Mouse (Mus musculus): ENCODE measurements at regions not wholly inside any gene's neighbourhood (a gene's known extent, or its start where the extent isn't known, plus 50 kb on each side); places are given as distances from the start of the nearest gene placed in this dataset.
A peak's percentile ranks its signal among the peaks of the same experiment; 100 is the strongest.

DNA sequence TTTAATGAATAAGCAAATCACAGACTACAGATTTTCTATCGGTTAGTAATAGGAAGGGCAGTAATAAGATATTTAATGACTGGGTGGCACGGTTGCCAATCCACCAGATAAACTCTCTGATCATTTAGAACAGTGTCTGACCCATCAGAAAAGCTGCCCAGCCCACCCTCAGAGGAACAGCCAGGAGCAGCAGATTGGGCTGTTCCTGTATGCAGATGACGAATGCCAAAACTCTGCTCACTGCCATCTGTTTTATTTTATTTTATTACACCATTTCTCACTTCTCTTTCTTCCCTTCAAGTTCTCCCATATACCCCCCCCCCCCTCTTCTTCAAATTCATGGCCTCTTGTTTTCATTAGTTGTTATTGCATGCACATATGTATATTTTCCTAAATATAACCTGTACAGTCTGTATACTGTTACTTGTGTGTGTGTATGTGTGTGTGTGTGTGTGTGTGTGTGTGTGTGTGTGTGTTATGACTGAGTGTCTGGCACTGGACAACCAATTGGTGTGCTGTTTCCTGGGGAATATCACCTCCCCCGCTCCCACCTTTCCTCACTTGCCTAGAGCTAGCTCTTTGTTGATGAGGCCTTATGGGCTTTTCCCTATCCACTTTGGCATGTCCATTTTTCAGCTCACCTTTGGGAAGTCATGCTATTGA lies 260.9 kb downstream of the Olfm4 start:
- DNase-seq (ENCODE audit: low spot score in 2 of 2), result no peak

DNA sequence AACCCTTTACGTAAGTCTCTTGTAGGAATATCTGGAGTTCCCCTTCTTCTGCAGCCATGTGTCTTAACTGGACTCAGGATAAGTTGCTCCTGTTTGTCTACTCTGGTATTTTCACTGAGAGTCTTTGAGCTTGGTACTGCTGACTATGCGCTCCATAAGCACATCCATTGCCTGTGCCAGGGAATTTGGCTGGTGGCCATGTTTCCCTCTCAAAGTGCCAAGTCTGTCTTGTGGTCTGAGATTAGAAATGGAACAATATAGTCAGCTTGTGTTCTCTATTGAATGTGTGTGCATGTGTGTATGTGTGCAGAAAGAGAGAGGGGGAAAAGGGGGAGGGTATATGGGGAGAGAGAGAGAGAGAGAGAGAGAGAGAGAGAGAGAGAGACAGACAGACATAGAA lies 263.7 kb downstream of the Olfm4 start:
- peak in 1 of 2 experiments; percentile 76 for DNase-seq (ENCODE audit: low spot score in 2 of 2)

DNA sequence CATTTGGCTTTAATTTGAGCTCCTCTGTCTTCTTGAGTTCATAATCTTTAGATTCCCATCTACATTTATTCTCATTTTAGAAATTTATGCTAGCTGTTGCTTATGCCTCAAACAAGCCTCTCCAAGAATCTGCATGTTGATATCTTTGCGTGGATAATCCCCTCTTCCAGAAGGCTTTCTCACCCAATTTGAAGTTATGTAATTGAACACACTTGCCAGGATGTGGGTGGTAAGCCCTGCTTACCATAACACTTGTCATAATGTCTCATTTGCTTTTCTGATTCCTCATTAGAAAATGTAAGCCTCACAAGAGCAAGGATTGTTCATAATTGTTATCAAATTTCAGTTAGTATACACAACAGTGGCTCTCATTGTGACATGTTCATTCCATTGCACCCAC lies 266.0 kb downstream of the Olfm4 start:
- no peak for DNase-seq (ENCODE audit: low spot score in 2 of 2)

DNA sequence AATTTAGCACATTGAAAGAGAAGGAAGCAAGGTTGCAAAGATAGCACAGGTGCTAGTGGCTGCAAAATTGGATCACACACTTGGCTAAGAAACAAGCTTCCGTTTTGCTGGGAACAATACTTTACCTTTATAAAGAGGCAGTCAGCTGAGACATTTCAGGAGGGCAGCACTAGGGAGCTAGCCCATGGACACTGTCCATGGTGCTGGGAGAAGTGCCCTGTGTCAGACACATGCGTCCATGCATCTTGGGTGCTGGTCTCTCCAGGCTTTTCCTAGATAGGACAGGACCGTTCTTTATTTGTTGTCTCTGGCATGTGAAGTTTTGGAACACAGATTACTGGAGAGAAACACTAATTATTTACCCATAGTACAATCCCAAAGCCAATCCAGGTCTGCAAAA lies 273.2 kb downstream of the Olfm4 start:
- DNase-seq (ENCODE audit: low spot score in 2 of 2), result no peak

DNA sequence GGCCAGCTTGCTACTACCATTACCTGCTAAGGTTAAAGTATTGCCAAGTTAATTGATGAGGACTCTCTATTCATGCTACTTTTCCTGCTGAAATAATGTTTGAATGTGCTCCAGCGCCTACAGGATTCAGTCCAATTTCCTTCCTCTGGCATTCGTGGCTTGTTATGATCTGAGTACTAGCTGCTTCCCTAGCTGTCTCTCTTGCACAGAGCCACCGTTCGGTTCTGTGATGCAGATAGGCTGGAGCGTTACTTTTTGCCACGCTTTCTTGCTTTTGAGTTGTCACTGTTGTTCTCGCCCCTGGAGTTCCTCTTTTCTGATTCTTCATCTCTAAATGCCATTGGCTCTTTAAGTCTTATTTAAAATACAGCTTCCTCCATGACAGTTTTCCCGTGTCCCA lies 279.3 kb downstream of the Olfm4 start:
- no peak for DNase-seq (ENCODE audit: low spot score in 2 of 2)

DNA sequence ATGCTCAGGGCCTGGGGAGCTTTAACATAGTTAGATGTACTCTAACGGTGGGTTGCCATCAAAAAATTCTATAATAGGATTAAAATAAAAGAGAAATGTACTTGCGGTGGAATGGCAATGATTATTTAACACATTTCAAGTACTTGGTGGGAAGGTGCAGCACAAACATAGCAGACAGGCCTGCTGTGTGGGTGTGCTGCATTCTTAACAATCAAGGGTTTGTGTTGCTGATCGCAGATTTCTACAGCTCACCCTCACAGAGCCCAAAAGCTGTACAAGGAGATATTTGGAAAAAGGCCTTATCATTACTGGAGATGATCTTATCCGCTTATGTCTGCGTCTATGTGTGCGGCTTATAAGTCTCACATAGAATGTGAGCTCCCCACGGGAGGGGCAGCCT lies 281.2 kb downstream of the Olfm4 start:
- DNase-seq (ENCODE audit: low spot score in 2 of 2), result no peak

DNA sequence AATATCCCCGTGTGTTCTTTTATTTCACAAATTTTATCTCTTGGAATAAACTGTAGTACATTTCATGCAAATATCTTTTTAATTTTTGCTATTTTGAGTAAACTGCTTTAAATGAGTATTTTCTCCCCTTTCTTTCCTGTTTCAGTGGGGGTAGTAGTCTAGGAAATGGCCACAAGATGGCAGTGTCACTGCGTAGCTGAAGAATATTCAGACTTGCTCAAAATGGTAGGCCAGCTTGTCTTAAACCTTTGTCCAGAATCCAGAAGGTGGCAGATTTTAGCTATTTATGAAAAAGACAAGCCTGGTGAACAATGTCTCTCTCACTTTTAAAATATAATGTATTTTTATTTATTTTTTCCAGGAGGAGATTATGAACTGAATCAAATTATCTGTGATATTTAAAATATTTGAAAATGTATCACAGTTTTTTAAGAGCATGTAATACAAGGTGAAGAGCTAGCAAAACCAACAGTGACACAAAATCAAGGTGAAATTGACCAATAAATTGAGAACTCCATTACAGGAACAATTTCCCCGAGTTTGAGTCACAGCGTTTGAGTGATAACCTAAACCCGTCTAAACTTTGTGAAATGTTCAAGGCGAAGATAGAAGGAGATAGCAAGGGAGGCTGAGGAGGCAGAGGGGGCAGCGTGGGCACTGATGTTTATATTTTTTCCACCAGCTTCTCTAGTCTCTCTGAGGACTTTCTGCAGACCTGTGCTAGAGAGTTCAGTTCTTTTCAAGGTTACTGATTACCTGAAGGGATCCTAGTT lies 285.5 kb downstream of the Olfm4 start:
- peak; percentile 56 to 81 for DNase-seq (ENCODE audit: low spot score in 2 of 2)

DNA sequence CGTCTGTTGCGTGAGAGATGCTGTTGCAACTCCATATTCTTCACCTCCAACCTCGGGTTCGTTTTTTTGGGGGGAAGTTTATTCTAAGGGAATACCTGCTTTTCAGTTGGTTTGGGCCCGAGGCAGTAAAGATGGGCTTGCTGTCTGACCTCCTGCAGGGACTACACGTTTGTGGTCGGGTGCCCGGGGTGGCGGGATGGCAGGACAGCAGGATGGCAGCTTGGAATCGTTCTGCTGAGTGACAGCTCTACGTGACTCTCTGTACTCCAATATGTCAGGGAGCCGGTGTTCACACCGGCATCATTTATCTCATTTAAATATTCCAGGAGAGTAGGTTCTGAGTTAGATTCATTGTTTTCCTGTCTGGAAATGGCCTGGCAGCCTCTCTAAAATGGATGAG lies 286.2 kb downstream of the Olfm4 start:
- DNase-seq (ENCODE audit: low spot score in 2 of 2), result peak in 1 of 2 experiments; percentile 13

DNA sequence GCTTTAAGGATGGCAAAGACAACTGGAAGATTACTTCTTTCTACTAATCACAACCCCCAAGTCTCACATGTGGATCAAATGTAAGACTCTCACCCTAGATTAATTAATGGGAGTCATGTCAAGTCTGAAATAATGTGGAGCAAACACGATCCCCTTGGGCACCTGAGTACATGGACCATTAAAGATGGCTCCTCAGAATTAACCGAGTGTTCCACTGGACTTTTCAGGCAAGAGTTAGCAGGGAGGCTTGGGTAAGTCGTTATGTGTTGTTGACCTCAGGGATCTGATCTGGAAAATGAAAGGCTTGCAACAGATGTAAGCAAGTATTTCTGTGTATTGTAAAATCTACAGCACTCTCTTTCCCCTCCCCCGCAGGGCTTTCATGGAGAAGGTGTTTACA lies 296.3 kb downstream of the Olfm4 start:
- DNase-seq (ENCODE audit: low spot score in 2 of 2), result no peak

DNA sequence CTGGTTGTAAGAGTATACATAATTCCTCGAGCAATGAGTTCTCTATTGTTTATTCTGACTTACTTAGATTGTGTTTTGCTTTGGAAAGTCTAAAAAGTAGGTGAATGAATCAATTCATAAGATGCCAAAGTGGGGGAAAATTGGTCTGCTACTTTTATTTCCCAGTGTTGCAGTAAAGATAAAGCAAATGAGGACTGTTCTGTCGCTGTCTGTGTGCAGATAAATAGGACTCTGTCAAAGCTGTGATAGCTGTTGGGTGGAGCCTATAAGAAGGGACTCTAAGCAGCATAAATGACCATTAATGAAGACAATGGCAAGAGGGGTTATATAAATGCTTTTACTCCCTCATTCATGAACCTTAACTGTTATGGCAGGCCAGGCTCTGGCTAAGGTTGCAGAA lies 299.8 kb downstream of the Olfm4 start:
- DNase-seq (ENCODE audit: low spot score in 2 of 2), result no peak

DNA sequence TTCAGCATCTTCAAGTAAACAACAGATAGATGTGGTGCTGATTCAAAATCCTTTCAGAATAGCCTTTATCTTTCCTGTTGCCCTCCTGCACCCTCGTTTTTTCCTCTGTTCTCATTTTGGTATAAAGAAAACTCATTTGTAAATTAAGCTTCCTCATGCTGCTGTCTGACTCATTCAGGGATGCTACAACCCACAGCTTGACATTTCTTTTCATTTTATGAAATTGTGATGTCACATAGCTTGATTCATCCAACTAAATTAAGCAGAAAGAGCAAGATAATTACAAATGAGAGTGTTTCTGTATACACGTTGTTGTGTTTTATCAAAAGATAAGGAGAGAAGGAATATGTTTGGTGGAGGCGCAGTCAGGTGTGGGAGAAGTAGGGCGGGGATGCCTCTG lies 307.5 kb downstream of the Olfm4 start:
- no peak for DNase-seq (ENCODE audit: low spot score in 2 of 2)

DNA sequence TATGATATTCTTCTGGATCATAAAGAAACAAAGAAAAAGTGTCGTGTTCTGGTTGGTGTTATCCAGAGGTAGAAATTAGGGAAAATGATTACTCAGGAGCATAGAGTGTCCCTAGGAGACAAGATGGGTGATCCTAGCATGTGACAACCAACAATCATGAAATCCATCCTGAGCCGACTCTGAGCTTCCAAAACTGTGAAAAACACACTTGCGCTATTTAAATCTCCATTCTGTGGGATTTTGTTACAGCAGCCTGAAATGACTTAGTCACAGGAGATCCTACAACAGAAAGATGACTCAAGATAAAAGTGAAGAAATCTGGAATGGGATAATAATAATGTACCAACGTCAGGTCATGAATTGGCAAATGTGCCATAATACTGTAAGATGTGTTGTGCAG lies 309.5 kb downstream of the Olfm4 start:
- no peak for DNase-seq (ENCODE audit: low spot score in 2 of 2)

DNA sequence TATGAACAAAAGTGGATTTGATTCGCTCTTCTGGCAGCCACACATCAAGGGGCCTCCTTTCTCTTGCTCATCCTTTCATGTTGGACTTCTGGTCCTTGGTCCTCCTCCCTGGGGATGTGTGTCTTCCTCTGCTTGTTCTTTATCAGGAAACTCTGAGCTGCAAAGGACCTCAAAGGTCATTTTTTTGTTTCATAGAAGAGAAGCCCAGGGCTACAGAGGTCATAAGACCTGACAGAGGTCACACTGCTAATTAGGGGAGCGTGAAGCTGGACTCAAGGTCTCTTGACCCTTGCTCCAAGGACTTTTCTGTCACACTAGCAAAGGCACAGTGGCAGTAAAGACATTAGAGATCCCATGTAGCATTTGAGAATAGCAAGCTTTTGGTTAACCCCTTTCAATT lies 345.8 kb downstream of the Olfm4 start:
- DNase-seq (ENCODE audit: low spot score in 2 of 2), result no peak

DNA sequence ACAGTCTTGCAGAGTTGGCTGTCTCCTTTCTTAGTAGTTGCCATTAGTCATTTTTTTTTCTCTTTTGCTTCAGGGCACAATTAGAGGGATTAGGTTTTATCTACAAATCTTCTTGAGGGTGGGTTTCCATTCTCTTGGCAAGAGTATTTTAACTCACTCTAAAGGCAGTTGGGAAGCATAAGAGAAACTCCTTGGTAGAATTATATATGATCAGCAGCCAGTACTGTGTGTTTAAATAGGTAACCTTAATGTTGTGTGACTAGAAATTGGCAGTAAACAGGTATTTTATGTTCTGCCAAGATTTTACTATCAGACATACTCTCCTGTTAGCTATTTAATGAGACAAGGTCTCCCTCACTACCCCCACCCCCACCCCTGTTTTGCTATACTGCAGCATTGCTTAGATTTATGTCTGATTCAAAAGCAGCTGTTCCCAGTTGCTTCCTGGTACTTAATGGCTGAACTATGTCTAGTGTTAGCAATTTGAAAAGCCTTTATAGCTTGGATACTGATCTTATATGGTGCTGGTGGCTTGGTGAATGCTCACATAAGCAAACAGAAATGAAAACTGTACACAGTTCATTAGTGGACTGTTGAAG lies 378.2 kb downstream of the Olfm4 start:
- no peak for DNase-seq (ENCODE audit: low spot score in 2 of 2)

DNA sequence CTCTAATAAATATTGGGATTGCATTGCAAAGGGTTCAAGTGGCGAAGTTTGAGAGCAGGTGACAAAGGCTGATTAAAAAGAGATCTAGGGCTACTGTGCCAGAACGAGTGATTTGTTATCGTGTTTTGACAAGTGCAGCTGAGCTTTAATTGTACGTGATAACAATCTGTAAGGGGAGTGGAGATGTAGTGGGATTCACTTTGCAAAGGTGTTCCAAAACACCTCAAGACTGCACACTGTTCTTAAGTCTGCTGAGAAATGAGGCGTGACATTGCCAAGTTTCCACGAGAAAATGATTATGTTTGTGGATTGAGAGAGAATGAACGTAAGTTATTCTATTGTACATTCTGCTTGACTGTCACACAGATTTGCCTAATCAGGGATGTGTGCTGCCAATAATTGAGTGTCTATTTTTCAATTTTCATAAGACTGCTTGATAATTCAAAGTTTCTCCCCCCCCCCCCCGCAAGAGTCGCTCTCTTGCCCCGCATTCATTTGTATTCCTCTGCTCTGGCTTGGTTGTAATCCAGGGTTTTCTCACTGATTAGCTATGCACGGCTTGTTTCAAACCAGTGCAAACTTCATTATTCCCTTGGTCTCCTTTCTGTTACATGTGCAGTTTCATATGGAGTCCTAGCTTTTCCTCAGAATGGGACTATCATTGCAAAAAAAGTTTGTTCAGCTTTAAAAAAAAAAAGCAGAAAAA lies 385.7 kb downstream of the Olfm4 start:
- no peak for DNase-seq (ENCODE audit: low spot score in 2 of 2)

DNA sequence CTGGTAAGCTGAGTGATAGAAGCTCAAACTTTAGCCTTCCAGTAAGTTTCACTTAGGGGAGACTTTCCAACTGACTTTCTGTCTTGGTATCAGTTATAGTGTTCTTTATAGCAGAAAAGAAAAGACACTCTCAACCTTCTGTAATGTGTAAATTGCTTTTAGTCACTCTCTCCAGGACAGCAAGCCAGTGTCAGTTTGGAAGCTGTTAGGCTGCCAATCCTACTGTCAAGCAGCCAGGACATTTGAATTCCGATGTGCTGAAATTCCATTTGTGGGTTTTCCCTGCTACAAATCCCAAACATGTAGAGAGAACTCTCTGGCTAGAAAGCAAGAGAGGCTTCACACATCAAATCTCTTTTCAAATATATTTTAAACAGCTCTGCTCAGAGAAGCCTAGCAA lies 390.4 kb downstream of the Olfm4 start:
- no peak for DNase-seq (ENCODE audit: low spot score in 2 of 2)

DNA sequence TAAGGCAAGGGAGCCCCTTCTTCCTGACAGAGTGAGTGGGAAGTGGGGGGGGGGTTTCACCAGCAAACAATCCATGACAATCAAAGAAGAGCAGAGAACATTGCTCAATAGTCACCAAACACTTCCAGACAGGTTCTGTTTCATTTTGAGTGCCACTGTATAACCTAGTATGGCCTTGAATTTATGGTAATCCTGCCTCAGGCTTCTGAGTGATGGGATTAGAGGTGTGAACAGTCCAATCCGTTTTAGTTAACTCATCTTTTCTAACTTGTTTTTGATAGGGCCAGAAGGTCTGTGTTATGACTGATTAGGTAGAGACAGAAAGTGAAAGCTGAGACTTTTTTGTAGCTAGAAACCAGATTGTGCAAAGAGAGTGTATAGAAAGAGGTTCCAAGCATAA lies 393.2 kb downstream of the Olfm4 start:
- DNase-seq (ENCODE audit: low spot score in 2 of 2), result no peak

DNA sequence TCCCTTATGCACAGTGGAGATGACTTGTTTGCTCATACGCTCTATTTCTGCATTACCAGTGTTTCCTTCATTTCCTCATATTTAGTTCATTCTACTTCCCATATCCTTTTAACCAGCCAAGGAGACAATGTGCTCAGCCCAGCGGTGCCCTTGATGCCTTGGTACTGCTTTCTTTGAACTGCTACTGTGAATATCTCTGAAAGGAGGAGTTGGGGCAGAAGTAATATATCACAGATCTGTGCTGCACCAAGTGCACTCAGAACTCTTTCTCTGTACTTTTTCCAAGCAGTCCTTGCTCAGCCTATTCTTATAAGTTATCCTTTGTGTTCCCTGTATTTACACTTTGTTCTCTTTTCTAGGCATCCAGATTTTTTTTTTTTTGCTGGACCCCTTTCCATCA lies 407.5 kb downstream of the Olfm4 start:
- no peak for DNase-seq (ENCODE audit: low spot score in 2 of 2)

DNA sequence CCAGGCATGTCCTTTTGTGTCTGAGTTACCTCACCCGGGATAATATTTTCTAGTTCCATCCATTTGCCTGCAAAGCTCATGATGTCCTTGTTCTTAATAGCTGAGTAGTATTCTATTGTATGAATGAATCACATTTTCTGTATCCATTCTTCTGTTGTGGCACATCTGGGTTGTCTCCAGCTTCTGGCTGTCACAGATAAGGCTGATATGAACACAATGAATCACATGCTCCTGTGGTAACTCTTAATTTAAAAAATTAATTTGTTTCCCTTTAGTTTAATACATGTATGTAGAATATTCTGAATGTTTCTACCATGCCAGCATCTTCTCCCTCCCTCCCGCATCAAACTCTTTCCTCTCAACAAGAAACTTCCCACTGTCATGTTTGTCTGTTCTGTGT lies 424.4 kb downstream of the Olfm4 start:
- no peak for DNase-seq (ENCODE audit: low spot score in 2 of 2)

DNA sequence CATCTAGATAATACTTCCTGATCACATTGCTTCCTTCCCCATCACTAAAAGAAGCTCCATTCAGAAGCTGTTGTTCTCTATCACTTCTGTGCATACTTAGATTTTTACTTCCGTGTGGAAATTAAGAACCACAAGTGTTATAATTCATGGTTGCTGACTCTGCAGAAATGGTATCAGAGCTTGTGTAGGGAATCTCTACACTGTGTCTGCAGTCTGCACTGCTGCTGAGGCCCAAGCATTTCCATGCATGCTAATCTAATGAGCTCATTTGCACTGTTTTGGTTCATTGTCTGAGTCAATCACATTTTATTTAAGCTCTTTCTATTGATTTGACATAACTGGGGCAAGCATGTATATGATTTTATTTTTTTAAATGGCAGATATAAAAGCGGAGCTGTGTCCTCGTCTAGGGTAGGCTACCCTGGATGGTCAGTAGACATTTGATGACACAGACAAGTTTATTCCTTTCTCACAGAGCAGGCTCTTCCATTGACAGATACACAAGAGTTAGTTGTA lies 435.0 kb downstream of the Olfm4 start:
- DNase-seq (ENCODE audit: low spot score in 2 of 2), result no peak

DNA sequence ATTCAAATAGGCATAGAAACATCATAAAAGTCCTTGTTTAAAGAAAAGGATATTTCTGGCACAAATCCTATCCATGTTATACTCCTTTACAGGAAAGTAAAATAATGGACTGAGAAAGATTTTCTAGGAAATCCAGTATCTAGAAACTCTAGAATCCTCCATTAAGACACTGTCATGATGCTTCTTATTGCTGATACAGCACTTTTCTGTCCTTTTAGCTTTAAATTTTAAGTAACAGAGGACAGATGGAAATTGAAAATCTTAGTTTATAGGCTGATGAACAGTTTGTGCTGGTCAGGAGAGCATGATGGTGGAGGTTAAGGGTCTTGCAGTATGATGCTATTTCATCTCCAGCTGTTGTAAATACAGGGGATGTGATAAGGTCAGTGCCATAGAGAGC lies 459.9 kb downstream of the Olfm4 start:
- DNase-seq (ENCODE audit: low spot score in 2 of 2), result no peak

DNA sequence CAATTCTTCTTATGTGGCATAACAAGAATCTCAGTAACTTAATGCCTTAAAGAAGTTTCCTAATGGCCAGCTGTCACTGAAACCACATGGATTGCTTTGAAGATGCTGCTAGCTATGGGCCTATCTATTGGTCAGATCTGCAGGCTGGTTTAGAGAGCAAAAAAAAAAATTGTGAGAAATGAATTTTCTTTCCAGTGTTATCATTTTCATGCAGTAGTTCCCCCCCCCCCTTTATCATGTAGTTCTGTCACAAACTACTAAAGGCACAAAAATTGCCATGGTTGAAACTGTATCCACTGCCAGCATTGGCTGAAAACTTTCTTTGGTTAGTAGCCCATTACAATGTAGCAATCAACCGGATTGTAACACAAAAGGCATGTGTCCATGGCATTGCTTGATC lies 487.6 kb downstream of the Olfm4 start:
- no peak for DNase-seq (ENCODE audit: low spot score in 2 of 2)
